Mouse (Mus musculus) kidney, postnatal 36 days (tissue): ENCODE measurements around the gene 2210011C24Rik.
"Not testable (repeated sequence)": the region's sequence is repeated elsewhere in the genome, so short reads cannot be mapped to it uniquely, and the experiment has no call there.

ENCODE experiments used
- DNase-seq, 2 experiments: peaks; one replicate each; pipeline ENCODE4 v3.0.0; 2021 to 2022; ENCODE audit warnings: mixed read lengths in 2 of 2

Gene 2210011C24Rik

DNA sequence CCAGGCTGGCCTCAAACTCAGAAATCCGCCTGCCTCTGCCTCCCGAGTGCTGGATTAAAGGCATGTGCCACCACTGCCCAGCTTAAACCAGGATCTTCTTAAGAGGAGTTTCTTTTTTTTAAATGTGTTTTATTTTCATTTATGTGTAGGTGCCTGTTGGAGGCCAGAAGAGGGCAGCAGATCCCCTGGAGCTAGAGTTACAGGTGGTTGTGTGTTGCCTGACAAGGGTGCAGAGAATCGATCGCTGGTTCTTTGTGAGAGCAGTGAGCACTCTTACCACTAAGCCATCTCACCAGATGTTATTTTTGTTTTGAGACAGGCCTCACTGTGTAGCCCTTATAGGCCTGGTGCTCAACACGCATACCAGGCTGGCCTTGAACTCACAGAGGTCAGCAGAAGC, 3.9 kb upstream of the 2210011C24Rik start:
- no peak for DNase-seq

DNA sequence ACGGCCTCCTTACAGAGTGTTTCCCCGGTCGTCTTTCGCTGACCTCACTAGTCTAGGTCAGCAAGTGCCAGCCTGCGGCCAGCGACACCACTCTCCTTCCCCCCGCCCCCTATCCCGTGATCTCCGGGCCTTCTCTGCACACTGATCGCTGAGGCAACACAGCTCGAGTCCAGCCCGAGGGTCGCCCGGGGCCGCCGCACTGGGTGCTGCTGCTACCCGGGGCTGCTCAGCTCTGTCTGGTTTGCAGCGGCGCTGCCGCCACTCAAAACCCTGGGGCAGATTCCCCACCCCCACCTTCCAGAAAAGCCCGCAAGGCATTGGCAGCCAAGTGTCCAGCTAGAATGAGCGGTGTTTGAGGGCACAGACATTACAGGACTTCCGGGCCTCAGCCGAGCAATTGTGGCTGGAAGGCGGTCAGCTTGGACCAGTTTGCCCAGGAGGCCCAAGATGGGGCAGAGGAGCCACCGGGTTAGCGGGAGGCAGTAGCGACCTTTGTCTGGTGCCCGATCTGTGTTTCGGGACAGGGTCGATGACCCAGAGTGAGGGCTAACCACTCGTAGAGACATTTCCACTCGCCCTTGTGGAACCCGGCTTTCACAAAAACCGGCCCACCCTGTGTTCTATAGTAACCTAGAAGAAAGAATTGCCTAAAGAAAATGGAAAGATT, 661 bp upstream of the 2210011C24Rik start:
- peak; percentile 74 to 82 for DNase-seq

DNA sequence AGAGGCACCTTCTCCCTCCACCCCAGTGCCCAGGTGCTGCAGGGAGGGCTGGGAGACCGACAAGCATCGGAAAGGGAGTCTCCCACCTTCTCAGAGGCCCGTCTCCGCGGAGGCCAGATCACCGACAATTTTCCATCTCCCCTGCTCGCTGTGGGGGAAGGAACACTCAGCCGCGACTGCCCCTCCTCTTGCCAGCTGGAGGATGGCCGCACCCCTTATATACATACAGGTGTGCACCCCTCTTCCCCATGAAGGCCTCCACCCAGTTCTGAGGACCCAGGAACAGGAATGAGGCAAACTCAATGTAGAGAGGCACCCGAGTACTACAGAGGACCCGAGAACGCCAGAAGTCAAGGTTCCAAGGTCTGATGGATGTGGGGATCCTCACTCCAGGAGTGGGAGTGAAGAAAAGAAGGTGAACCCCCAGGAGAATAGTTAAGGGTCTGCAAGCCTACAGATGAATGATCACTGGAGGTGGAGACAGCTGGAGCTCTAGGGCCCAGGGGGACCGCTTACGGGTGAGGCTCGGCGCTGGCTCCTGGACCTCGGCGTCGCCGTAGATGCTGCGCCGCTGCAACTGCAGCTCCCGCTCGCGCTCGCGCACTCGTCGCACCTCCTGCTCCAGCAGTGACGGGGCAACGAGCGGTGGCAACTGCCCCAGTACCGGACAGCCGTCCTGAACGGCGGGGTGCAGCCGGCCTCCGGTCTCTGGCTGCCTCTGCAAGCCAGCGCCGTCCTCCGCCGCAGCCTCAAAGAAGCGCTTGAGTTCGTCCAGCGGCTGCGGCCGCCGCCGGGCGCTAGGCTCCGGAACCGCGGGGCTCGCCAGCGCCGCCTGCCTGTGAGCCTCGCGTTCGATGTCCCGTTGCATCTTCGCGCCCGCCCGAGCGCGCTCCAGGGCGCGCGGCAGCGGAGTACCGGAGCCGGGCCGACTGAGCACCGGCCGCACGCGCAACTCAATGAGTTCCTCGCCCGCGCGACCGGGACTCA, 1.1 kb downstream of the 2210011C24Rik start:
- peak; percentile 82 to 93 for DNase-seq

DNA sequence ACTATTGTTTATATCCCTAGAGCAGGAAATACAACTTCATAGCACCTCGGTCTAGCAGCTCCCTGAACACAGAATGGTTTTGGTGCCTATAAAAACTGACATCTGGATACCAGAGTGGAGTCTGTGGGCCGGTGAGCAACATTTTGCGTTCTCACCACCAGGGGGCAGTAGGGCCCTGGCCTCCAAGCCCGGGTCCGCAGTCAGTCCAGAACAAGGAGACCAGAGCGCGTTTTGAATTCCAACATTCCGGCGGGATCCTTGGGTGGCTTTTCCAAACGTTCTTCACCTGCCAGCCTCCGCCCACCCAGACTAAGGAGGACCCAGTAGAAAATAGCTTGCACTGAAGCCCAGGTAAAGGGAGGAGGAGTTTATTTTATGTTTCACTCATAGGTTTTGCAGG, 2.1 kb downstream of the 2210011C24Rik start:
- peak; percentile 92 to 95 for DNase-seq

DNA sequence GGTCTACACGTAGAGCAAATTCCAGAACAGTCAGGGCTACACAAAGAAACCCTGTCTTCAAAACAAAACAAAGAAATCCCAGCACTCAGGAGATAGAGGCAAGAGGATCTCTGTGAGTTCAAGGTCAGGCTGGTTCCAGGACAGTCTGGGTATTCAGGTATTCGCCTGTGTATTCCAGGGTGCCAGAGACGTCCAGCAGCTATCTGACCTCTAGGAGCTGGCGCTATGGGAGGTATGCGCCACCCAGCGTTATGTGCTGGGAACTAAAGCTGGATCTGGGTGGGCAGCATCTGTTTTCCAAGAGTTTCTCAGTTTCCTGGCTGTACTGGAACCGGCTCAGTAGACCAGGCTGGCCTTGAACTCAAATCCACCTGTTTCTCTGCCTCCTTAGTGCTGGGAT, 3.6 kb downstream of the 2210011C24Rik start:
- DNase-seq = peak in 1 of 2 experiments; percentile 38

DNA sequence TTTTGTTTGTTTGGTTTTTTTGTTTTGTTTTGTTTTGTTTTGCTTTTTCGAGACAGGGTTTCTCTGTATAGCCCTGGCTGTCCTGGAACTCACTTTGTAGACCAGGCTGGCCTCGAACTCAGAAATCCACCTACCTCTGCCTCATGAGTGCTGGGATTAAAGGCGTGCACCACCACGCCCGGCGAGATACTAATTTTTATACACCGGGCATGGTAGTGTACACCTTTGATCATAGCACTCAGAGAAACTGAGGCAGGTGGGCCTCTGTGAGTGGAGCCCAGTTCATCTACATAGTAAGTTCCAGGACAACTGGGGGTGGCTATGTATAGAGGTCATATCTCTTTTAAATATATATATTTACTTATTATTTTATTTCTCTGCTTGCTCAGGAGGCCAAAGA, 6.5 kb downstream of the 2210011C24Rik start:
- not testable (repeated sequence) for DNase-seq

DNA sequence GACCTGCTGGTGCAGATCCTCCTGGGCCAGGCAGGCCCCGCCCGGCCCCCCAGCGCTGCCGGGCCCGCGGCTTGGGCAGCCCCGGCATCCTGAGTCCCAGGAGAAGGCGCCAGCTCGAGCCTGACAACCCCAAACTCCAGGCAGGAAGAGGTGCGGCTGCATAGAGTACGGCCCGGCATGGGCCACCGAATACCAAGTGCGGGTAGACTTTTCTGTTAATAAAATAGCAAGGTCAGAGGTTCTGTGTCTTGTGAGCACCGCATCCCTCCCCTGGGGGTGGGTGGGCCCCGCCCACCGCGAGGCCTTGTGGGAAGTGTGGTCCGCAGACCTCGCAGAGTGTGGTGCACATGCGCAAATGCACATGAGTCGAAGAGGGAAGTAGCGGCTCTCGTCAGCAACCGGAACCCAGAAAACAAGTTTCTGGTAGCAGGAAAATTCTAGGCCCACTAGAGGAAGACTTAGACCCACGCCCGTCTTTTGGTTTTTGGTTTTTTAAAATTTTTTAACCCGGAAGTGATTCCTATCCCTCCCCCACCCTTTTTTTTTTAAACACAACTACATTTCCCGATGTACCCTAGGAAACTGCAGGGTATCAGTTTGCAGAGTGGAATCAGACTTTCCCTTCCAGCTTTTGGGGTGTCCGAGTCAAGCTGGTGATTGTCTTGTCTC, 7.3 kb downstream of the 2210011C24Rik start:
- peak; percentile 97 to 98 for DNase-seq

DNA sequence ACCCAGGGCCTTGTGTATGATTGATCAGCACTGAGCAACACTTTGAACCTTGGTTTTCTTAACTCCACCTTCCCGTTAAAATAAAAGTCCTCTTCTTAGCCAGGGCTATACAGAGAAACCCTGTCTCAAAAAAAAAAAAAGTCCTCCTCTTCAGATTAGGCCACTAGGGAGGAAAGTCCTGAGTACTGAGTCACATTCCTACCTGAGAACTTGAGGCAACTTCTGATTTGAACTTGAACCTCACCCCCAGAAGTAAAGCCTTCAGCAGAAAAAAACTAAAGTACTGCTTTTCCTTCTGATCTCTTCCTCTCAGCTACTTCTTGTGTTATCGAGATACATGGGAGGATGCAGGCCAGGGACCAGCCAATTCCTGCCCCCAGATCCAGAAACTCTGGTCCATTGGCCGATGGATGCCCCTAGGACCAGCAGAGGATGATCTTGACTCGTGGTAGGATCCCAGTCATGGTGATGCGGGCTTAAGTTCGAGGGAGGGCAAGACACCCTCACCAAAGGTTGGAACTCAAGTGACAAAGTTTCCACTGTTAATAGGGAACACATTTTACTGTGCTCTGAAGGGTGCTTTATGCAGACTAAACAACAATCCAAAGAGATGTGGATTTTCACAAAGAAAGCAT, 8.2 kb downstream of the 2210011C24Rik start:
- DNase-seq = no peak

DNA sequence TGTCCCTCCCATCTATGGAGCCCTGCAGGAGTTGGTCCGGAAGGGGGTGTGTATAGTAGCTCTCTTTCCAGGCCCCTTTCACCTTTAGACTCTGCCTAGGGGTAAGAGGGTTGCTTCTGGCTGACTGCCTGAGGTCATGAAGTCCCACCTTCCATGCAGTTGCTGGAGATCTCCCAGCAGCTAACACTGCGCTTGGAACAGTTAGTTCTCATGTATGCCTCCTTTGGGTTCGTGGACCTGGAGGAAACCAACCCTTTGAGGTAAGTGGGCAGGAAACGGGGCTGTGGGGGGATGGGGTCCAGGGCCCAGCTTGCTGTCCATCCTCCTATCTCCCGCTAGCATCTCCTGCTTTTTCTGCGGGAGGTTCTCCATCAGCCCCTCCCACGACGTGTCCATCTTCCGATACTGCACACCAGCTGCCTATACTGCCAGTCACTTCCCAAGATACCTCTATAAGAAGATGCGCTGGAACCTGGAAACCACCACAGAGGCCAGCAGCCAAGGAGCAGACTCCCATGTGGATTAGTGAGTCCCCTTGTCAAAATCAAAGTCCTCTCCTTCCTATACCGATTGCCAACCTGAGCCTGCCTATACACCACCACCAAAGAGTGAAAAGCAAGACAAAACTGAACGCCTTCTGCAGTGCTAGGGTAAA, 8.9 kb downstream of the 2210011C24Rik start:
- DNase-seq = peak; percentile 71 to 74

DNA sequence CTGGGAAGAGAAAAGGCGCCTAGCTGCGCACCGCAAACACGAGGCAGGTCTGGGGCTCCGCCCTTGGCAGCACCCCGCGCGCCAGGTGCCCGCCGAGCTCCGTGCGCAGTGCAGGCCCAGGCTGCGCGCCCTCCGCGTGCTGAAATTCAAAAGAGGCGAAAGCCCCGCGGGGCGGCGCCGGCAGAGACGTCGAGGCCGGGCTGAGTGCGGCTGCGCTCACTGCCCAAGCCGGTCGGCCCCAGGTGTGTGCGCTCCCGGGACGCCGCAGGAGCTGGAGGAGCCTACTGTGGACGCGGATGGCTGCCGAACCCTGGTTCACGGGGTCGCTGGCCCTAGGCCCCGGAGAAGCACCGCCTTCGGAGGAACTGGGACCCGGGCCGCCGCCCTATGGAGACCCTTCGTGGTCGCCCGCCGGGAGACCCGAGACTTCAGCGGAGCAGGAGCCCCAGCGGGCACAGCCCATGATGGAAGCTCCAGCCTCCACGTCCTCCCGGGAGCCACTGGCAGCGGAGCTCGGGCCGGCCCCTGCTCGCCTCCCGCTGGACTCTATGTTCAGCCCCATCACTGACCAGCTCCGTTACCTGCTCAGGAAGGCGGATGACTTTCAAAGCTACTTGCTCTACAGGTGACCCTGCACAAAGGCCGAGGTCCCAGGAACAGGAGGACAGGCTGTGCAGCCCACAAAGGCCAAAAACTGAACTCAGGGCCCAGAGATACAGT, 10.5 kb downstream of the 2210011C24Rik start, which contains the start of gene 1700067K01Rik:
1700067K01Rik (plus strand) TSS at position 222 of the 720 bp plus-strand sequence.
- peak in 1 of 2 experiments; percentile 22 for DNase-seq

DNA sequence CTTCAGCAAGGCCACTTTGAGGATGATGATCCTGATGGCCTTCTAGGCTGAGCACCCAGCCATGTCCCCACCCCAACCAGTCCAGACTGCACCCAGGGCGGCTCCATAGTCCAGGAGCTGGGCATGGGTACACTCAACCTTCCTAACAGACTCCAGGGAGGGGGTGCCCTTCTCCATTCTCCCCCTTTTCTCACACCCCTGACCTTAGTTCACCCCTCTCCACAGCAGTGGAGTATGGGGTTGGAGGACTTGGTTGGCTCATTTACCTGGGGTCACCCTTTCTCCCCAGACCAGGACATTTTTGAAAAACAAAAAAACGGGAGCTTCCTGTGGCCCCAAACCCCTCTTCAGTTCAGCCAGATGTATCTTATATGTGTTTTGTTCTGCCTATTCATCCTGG, 12.1 kb downstream of the 2210011C24Rik start:
- DNase-seq = peak in 1 of 2 experiments; percentile 19

DNA sequence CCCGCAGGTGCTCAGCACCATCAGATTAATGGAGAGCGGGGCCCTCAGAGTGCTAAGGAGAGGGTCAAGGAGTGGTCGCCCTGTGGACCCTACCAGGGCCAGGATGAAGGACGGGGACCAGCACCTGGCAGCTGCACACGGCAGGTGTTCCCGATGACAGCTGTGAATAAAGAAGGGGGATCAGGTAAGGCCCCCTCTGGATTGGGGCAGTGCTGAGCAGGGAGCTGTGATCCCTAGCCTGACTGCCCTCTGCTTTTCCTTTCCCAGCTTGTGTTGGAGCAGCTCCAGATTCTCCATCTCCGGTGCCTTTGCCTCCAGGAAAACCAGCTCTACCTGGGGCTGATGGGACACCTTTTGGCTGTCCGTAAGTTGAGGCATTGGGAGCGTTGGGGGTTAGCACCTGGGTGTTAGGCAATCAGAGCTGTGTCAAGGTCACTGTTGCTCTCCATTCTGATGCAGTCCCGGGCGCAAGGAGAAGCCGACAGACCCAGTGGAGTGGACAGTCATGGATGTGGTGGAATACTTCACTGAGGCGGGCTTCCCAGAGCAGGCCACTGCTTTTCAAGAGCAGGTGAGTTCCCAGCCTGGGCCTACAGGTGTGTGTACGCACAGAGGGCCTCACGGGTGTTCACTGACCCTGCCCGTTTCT, 12.8 kb downstream of the 2210011C24Rik start:
- peak in 1 of 2 experiments; percentile 45 for DNase-seq

DNA sequence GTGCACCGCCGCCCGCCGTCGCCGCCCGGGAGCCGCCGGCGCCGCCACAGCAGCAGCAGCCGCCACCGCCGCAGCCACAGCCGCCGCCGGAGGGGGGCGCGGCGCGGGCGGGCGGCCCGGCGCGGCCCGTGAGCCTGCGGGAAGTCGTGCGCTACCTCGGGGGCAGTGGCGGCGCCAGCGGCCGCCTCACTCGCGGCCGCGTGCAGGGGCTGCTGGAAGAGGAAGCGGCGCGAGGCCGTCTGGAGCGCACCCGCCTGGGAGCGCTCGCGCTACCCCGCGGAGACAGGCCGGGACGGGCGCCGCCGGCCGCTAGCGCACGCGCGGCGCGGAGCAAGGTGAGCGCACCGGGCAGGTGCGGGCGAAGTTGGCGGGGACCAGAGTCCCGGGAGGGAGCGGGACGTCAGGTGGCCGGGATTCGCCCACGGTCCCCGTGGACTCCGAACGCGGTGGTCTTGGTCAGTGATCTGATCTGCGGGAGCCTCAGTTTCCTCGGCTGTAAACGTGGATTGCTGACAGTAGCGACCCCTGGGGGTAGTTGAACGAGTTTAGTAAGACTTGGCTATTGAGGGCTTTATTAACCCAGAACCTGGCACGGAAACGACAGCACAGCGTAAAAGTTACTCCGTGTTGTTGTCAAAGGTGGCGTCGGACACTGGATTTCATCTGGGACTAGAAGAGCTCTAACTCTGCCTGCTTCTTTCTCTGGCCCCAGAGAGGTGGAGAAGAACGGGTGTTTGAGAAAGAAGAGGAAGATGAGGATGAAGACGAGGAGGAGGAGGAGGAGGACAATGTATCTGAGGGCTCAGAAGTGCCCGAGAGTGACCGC, 13.5 kb downstream of the 2210011C24Rik start:
- DNase-seq = peak; percentile 75 to 81

DNA sequence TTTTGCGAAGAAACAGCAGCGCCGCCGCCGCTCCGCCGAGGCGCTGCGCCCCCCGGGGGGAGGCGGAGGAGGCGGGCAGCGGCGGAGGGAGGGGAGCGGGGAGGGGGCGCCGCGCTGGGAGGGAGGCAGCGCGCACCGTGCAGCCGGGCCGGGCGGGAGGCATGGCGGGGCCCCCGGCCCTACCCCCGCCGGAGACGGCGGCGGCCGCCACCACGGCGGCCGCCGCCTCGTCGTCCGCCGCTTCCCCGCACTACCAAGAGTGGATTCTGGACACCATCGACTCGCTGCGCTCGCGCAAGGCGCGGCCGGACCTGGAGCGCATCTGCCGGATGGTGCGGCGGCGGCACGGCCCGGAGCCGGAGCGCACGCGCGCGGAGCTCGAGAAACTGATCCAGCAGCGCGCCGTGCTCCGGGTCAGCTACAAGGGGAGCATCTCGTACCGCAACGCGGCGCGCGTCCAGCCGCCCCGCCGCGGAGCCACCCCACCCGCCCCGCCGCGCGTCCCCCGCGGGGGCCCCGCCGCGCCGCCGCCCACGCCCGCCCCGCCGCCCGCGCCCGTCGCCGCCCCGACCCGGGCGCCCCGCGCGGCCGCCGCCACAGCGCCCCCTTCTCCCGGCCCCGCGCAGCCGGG, 14.3 kb downstream of the 2210011C24Rik start, which contains the start of gene Samd1:
Samd1 (plus strand) TSS at position 162 of the 631 bp plus-strand sequence.
- DNase-seq = peak in 1 of 2 experiments; percentile 72

DNA sequence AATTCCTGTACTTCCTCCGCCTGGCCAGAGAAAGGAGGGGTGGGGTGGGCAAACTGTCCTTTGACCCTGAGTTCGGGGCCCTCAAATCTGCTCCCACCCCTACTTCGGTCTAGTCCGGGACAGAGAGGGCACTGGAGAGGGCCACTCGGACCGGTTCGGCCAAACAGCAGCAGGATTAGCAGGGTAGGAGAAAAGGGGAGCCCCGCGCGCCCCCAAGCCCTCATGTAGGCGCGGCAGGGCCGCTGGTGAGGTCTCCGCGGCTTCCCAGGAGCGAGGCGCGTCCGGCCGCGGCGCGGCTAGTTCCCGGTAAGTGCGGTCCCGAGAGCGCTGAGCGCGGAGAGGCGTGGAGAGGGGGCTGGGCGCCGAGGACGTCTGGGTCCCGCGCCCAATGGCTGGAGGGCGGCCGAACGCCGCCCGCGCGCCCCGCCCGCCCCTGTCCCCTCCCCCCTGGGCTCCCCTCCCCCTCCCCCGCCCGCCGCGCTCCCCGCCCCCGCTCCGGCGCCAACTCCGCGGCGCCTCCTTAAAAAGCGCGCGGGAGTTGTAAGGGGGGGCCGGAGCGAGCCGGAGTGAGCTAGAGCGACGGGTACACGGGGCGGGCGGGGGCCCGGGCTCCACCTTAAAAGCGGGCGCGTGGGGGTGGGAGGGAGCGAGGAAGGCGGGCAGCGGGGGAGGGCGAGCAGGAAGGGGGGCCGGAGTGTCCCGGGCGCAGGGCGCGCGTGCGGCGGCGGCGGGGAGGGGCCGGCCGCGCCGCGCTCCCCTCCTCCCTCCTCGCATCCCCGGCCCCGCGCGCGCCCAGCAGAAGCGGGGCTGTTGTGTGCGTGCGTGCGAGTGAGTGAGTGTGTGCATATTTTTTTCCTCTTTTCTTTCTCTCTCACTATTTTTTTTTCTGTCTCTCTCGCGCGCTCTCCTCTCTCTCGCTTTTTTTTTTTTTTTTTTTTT, 15.1 kb downstream of the 2210011C24Rik start:
- DNase-seq = peak; percentile 96 to 97

DNA sequence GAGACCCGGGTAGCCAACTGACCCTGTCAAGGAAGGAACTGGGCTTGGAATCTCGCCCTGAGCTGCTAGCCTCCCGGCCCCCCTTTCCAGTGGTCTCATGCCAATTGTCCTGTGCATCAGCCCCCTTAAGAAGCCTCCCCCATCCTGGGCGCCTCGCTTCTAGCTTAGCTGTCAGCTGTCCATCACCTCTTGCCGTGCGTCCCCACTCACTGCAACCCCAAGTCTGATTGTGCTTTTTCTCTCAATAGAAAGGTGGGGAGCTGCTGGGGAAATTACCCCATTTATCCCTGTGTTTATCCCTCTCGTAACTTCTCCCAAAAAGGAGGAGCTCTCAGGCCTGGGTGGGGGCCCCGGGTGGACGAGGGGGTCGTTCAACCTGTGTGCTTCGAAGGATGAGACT, 16.0 kb downstream of the 2210011C24Rik start:
- DNase-seq = peak in 1 of 2 experiments; percentile 16

DNA sequence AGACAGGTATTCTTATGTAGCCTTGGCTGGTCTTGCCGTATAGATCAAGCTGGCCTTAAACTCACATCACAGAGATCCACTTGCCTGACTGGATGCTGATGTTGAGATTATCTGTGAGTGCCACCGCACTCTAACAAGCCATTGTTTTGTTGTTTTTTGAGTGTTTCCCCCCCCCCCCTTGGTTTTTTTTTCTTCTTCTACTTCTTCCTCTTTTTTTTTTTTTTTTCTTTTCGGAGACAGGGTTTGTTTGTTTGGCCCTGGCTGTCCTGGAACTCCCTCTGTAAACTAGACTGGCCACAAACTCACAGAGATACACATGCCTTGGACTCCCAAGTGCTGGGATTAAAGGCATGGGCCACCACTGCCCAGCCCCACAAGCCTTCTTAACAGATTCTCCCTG, 17.9 kb downstream of the 2210011C24Rik start:
- DNase-seq = no peak

DNA sequence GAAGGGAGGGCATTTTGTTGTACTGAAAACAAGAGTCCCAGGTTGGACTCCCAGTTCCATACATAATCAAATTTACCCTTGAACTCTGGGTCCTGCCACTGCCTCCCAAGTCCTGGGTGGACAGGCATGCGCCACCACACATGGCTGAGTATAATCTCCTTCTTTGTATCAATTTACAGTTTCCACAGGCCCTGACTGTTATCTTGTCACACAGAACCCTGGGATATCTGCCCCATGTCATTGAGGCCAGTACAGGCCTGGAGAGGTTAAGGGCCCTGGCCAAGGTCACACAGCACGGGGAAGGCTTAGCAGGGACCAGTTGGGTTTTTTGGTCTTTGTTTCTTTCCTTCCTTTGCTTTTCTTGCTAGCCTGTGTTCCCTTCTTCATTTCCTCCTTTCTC, 19.5 kb downstream of the 2210011C24Rik start:
- no peak for DNase-seq
